Mouse (Mus musculus): Measurements from ENCODE around the gene Cldn14. TPM values are rescaled to one million over a fixed set of nuclear protein-coding genes. Genes with fewer than 3 reads are reported as not detected.

The Cldn14 gene
- total RNA-seq, 2 experiments from 2014 or later = not detected

GRCm38 (mm10) chr16:93884086-93884721 is 124.4 kb downstream of the Cldn14 start:
- 0 out of 2 replicates have a peak, but pooled peaks have one; percentile 3 for ATAC-seq (replicated peaks; ENCODE audit: low FRiP score, low TSS enrichment, poor library complexity, severe bottlenecking)

GRCm38 (mm10) chr16:93883423-93884085 is 125.1 kb downstream of the Cldn14 start, which contains the start of gene Chaf1b:
Gene Chaf1b, plus strand, starts transcription at chr16:93883901.
- ATAC-seq (replicated peaks; ENCODE audit: low FRiP score, low TSS enrichment, poor library complexity, severe bottlenecking) = peak; percentile 92

GRCm38 (mm10) chr16:93877612-93878380 is 130.8 kb downstream of the Cldn14 start:
- no peak for ATAC-seq (replicated peaks; ENCODE audit: low FRiP score, low TSS enrichment, poor library complexity, severe bottlenecking)

GRCm38 (mm10) chr16:93874841-93875240 is 133.8 kb downstream of the Cldn14 start:
- ATAC-seq (replicated peaks; ENCODE audit: low FRiP score, low TSS enrichment, poor library complexity, severe bottlenecking) = no peak

Other genes with a start within 250 kb of the Cldn14 start
- gene Morc3, start 176.7 kb downstream of the Cldn14 start, total RNA-seq (2014; fragmentation: Nextera tagmentation) = 59.5 and 86.0 TPM in 2 replicates
- gene Morc3, start 176.7 kb downstream of the Cldn14 start, total RNA-seq (2017) = 137 and 163 TPM in 2 replicates
- 79.5 and 94.4 TPM in 2 replicates for gene Chaf1b, start 124.9 kb downstream of the Cldn14 start, total RNA-seq (2014; fragmentation: Nextera tagmentation)
- gene Chaf1b, start 124.9 kb downstream of the Cldn14 start, total RNA-seq (2017) = 80.8 and 86.6 TPM in 2 replicates
- not detected in 2 replicates for gene Sim2, start 76.1 kb upstream of the Cldn14 start, total RNA-seq (2014; fragmentation: Nextera tagmentation)
- not detected in 2 replicates for gene Sim2, start 76.1 kb upstream of the Cldn14 start, total RNA-seq (2017)